Mouse (Mus musculus) mesoderm, embryonic 11.5 days (tissue): Measurements from ENCODE around the gene Gm42906.
A peak's percentile ranks its signal among the peaks of the same experiment; 100 is the strongest.

ENCODE experiments used
- DNase-seq: peaks from one replicate; pipeline ENCODE4 v3.0.0-alpha.2; 2012; ENCODE audit warnings: low read depth, low spot score

Gm42906 gene

DNA sequence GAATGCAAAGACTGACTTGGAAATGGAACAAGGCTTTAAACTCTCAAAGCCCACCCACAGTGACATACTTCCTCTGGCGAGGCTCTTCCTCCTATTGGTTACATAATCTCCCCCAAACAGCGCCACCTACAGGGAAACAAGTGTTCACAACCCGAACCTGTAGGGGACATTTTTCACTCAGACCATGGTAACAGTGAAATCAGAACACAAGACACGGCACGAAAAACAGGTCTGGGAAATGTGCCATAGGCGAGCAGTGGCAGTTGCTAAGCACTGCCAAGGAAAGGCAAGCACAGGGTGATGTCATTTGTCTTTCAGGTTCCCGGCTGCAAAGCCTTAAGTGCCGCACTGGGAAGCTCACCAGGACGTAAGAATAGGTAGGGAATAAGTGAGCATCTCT is 276.4 kb downstream of the Gm42906 start:
- DNase-seq, result no peak

DNA sequence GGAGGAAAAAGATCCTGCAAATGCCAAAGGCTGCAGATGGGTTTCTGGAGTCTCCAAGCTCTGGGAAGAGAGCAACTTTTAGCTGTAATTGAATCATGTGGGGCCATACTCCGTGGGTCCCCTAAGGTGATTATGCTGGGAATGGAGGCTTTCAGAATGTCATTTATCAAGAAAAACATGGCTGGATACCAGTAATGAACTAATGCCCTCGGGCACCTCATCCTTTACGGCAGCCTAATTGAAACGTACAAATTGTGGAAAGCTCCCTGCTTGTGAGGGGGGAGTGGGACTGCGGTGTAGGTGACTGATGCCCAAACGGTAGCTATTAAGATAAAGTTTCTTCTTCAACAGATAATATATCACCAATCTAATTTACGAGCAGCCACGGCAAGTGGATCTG is 278.5 kb downstream of the Gm42906 start:
- no peak for DNase-seq

DNA sequence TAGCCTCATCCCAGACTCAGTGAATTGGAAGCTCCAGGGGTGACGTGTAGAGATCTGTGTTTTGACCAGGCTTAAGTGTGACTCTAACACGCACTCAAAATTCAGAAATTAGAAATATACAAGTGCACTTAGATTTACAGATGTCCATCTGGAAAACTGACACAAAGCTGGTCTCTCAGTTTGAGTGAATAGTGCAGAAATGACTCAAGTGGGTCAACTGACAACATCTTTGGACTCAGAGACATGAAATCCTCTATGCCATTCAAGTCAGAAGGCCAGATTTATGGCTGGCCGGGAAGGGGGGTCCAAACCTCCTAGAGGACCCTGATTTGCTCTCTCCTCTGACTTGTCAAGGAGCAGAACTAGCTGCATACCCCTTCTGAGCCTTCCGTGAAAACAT is 279.9 kb downstream of the Gm42906 start:
- DNase-seq, result no peak

DNA sequence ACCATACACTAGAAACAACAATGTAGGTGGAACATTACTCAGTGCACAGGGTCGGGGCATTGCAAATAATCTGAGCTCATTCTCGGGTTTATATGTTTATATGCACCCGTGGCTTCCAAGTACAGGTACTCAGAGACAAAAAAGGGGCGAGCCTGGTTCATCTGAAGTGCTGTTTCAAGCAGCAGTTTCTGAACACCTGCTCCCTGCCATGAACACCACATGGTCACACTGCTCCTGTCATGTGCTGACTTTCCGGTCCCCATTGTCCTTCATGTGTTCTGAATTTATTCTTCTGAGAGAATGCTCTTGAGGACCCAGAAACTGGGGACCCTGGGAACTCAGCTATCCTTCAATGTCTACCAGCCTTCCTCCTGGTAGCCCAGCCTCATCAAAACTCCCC is 282.2 kb downstream of the Gm42906 start:
- DNase-seq, result no peak

DNA sequence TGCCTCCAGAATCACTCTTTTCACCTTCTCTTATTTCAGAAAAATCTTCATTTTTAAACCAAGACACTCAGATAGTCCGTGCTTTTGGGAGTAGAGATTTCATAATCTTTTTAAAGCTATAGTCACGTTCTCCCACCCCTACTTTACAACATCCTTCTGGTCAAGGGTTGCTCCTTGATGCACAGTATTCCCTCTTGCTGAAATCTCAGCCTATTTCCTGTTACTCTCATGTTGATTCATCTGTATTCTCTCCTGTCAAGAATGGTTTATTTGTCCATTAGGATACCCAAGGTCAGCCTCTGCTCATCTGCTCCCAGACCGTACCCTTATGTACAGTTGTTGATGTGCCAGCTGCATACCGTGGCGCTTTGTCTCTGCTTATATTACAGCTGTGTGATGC is 284.0 kb downstream of the Gm42906 start:
- no peak for DNase-seq

DNA sequence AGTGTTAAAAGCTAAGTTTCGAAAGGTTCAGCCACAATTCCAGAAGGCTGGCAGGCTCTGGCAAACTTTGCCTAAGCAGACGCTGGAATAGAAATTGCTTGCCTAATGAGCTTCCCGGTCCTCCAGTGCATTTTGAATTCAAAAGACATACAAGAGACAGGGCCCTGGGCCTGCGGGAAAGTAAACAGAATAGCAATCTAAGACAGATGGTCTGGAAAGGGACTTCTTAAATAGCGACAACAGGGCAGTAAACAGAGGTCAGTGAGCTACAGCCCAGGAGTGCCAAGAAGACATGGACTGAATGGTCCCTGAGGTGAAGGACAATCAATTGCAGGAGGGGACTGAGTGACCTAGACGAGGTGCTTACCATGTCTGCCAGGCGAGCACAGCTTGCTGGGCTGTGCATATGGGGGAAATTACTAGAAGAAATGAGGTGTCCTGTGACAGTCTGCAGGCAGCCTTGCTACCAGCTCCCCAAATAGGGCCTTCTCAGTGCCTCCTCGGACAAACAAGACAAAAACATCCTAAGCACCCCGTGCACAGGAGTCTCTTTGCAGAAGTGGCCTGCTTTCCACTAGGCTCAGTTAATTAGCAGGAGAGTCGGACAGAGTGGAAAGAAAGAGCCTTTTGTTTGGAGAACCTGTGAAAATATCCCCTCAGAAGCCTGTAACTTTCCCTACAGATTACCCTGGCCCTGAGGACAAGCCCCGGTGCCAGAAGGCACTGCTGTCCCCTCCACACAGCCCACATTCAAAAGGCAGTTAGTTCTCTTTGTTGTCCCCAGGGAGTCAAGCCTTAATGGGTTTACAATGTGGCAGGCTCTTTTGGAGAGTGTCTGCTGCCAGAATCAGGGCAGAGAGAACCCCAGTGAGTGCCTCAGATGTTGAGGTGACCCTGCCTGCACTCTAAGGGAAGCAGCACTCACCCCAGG is 285.0 kb downstream of the Gm42906 start:
- peak; percentile 76 for DNase-seq

DNA sequence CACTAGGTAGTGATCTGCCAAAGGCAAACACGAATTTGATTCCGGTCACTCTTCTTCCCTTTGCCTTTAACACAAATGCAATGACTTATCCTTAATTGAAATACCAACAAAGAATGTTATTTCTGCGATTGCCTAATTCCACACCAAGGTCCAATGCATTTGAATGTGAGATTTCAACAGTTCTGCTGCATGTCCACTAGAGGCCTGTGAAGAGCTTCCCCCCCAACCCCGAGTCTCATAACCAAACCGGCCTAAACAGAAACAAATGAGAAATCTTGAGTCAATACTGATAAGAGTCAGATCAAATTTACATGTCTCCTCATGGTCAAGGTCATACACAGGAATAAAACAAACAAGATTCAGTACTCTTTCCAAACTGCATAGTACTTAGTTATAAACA is 285.7 kb downstream of the Gm42906 start:
- no peak for DNase-seq

DNA sequence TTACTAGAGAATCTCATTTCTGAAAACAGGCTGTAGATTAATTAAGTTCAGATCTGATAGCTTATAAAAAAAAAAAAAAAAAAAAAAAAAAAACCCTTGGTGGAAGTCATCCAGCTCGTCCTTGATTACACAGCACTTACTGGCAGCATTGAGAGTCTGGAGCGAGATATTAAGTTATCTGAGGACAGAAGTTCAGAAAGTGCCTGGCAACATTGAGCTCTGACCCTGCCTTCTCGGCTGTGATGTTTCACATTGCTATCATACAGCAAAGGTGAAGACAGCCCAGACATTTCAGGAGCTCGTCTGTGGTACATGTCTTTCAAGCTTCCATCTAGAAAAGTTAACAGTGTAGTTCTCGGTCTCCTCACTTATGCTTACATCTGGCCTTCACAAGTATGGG is 290.1 kb downstream of the Gm42906 start:
- no peak for DNase-seq

DNA sequence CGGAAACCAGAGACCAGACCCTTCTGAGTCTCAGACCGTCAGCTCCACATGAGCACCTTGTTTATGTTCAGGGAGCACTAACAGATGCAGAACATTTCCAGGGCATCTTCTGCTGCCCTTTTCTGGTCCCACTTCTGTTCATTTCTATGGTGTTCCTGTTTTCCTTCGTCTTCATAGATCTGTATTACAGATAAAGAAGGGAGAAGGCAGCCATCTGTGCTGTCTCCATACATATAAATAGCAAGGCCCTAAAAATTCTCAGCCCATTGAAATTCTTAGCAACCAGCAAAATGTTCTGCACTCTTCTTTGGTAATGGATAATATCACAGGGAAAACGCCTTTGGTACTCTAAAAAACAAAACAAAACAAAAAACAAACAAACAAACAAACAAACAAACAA is 290.7 kb downstream of the Gm42906 start:
- DNase-seq, result no peak

DNA sequence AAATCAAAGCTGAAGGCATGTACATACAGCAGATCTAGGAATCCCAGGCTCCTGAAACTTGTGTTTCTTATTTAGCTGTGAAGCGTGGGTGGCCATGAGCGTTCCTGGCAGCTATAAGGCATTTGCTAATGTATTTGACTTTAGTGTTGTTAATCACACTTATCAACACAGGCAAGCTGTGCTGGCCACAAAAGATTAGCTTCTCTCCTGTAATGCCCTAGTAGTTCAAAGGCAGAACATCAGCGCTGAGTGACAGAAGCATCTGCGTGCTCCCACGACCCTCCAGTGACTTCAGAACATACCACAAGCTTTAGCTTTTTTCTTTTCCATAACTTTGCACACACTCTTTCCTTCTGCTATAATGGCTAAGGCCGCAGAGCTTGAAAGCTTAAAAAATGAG is 292.0 kb downstream of the Gm42906 start:
- DNase-seq, result no peak

DNA sequence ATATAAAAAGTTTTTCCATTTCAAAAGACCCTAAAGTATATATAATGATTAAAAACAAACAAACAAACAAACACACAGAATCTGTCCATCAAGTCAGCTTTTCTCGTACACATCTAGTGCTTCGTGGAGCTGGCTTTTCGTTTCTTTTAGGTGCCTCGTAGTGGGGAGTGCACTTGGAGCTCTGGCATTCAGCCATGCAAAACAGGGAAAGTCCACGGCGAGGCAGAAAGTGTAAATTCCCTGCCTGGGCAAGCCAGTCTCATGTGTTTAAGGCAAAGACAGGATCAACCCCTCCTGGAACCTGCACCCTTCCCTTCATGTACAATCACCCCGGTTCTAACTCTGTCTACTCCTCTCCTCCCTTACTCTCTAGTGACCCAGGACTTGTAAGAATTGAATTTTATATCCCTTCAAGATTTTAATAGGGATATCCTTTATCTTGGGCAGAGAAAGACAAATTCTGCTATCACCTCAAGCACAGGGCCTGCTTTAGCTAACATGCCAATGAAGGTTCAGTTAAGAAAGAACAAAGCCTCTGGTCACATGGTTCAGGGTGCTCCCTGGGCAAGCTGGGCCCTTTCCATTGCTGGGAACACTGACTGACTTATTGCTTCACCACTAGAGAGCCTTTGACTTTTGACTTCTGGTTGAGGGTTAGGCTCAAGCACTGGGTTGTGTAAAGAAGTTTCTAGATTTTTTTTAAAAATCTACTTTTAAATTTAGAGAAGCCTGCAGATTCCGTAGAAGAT is 292.7 kb downstream of the Gm42906 start:
- no peak for DNase-seq

DNA sequence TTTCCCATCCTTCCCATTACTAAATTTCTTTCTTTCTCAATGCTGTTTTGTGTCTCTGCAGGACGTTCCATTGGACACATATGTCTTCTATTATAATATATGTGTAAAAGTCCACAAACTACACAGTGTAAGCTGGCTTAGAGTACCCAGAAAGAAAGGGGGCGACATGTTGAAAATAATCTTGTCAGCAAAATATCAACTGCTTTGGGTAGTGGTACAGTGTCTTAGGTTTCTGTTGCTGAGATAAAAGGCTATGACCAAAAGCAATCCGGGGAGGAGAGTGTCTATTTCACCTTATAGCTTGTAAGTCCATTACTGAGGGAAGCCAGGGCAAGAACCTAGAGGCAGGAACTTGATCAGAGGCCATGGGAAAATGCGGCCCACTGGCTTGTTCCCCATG is 293.8 kb downstream of the Gm42906 start:
- no peak for DNase-seq

DNA sequence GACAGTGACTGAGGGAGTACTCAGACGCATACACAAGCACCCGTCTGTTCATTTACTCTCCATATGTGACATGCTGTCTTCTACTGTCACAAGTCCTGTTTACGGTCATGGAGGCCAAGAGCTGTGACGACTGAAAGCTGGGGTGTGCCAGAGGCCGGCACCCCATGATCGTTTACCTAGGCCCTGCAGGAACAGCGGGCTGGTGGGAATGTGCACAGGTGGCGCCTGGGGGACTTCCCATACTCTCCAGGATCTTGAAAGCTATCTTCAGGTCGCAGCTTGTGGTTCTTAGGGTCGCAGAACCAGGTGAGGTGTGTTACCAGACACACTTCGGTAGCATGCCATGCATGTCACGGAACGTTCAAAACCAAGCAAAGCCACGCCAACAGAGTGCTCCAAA is 294.2 kb downstream of the Gm42906 start:
- no peak for DNase-seq

DNA sequence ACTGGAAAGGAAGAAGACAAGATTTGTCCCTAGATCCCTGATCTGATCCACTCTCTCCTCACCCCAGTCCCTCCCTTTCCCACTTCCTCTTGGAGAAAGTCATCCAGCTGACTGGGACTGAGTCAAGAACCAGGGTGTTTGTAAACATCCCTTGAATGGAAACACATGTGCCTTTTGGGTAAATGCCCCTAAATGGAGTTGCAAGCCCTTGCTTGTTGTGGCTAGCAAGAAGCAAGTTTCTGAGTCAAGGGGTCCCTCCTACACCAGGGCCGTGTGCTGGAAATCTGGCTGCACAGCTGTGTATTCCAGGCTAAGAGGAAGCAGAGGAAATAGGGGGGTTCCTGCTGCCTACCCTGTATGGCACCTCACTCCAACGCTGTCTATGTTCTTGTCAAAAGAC is 298.2 kb downstream of the Gm42906 start:
- no peak for DNase-seq

DNA sequence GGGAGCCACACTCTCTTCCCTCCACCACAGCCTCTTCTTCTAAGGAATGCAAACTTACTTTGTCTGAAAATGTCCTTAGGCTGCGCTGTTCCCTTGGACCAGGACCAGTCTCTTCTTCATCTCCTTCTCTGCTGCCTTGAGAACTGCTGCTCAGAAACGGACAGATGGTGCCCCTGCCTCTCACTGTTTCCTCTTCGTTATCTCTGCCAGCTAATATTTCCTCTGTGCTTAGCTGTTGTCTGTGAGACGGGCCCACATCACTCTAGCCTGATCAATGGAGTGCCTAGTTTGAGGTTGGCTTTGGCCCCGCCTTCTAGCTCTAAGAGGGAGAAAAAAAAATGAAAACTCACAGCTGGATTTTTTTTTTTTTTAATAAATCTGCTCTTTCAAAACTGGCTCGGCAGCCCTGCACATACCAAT is 300.7 kb downstream of the Gm42906 start:
- no peak for DNase-seq

DNA sequence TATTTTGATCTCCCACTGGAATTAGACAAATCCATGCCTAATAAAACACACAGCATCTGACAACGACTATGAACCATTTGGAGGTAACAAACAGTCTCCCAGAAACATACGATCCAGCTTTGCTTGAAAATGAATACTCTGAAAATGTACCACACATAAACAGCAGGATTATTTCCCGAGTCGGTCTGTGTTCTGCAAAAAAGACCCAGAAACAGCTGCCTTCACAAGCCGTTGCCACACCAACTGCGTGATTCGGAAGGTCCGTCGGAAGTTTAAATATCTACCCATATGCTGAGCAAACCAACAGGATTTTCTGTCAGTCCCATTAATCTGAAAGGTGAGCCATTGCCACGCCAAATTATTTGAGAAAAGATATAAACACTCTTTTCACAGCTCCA is 301.4 kb downstream of the Gm42906 start:
- DNase-seq, result no peak

DNA sequence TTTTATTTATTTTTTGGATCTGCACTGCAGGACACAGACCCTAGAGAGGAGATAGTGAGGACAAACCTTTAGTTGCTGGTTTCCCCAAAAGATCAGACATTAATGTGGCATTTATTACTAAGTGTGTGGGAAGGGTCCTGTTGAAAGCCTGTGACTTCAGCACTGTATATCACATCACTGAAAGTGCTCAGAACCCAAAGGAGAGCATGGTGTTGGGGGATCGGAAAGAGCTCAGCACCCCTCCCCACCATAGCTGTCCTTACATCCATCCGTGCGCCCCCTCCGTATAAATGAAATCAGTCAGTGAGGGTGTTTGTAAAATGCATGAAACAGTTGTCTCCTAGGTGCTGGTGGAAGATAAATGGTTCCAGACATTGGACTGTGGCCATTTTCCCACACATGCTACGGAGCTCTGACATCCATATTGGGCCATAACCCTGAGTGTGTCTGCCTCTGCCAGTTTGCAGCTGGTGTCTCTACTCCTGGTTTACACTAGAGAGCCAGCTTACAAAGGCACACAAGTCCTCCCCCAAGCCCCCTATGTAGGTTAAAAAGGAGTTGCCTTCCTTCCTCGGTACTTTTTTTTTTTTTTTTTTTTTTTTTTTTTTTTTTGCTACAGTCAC is 301.9 kb downstream of the Gm42906 start:
- no peak for DNase-seq

DNA sequence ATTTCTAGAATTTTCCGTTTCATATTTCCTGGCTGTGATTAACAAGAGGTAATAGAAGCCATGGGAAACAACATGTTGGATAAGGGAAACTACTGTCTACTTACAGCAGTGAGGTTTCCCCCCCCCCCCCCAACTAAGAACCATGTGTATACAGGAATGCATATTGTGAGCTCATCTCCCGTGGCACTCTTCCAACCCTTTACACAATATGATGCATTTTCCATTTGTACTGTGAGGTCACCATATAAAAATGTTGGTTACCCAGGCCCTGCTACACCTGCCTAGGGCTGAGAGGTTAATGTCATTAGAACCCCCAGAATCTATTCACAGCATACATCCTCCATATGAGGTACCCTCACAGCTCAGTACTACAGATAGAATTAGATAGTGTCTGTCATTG is 310.1 kb downstream of the Gm42906 start:
- no peak for DNase-seq

DNA sequence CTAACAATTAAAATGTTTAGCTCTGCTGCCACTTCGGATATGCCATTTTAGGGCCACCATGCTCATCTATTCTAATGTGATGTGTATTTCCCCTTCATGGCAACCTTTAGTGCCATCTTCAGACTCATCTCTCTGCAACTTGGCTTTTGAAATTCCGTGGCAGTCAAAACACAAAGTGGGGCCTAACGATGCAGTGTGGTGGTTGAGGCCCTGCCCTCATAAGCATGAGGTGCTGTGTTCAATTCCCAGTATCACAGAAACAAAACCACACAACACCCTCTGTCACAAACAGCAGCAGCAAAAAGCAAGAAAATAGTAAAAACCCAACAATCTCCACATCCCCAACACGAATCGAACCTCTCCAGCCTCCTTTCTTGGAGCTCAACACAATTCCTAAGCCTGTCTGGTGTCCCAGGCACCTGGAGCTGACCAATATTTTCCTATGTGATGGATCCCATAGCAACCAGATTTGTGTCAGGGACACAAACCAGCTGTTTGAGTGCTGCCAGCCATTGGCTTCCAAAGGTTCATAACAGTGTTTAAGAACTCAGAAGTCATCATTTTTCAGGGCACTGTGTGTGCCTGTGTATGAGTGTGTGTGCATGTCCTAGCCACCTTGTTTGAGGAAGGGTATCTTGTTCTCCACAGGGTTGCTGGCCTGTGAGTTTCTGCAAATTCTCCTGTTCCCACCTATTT is 311.6 kb downstream of the Gm42906 start:
- DNase-seq, result no peak

DNA sequence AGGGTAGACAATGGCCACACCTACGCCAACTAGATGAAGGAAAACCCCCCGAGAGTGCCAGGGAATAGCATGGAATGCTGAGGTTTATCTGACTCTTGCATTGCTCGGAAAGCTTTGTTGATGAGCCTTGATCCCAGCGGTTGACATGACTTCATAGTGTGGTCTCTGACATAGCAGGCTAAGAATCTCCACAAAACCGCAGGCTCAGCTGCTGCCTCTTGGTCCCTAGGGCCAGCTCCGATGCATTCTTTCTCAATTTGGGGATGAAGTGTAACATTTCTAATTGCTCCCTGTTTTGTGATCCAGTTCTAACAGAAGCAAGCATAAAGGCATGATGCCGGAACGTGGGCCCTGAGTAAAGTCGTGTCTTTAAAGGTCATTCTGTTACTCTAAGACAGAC is 315.2 kb downstream of the Gm42906 start:
- no peak for DNase-seq

DNA sequence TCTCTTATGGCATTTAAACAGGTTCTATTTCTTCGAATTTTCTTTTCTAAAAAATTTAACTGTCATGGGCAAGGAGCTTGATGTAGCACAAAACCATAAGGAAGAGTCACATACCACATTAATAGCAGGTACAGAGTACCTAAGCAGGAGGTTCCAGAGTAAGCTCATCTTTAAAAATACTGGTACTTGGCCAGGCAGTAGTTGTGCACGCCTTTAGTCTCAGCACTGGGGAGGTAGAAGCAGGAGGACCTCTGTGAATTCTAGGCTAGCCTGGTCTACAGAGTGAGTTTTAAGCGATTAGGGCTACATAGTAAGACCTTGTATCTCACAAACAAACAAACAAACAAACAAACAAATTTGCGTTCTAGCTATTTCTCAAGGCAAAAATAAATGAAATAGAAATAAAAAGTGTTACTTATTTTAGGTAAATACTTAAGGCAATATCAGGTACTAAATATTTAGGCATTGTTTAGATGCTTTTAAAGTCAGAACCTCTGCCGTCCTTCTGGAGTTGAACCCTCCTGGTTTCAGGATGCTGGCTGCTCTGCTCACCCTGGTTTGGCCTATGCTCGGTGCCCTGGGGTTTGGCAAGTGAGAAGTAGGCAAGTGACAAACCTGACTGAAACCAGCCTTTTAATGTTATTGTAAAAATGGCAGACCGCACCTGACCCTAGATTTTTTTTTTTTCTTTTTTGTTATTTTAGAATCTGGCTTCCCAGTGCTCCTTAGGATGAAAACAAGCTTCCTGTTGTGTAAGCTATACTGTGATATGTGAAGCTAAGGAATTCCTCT is 316.7 kb downstream of the Gm42906 start:
- no peak for DNase-seq
